Mouse (Mus musculus): ENCODE measurements around the gene Flnb. TPM values are rescaled to one million over a fixed set of nuclear protein-coding genes. Genes with fewer than 3 reads are reported as not detected.

Flnb gene
- polyA plus RNA-seq, 1 experiment from 2014 or later: 19.8 TPM

DNA sequence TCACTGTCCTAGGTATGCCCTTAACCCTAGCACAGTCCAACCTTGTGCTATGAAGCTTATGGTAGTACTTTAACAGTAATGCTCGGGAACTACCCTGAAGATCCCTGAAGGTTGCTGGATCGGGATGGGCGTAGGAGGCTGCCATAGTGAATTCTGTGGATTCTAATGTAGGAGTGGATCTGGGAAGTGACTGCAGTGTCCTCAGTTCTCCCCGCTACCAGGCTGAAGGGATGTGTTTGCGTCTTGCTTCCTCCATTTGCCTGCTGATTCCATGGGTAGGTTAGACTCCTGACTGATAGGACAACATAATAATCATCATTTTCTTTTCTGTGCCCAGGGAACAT, 14.7 kb downstream of the Flnb start:
- Histone ChIP-seq H3K27ac (no peak overlapping the region), H3K4me1 (replicated peaks) (peaks cover 8% of the 10 kb centered on the region; the same call in 1 of the 2 replicates), H3K9me3 (no peaks in the 10 kb centered on the region), H3K27me3 (ENCODE audit: insufficient read depth, poor library complexity, severe bottlenecking) (no peaks in the 10 kb centered on the region), H3K4me3 (no peak overlapping the region), H3K36me3 (no peaks in the 10 kb centered on the region)
- WGBS: 94% methylated on average over 5 of the region's 5 CpGs
- DNase-seq (ENCODE audit: low spot score): no peak

DNA sequence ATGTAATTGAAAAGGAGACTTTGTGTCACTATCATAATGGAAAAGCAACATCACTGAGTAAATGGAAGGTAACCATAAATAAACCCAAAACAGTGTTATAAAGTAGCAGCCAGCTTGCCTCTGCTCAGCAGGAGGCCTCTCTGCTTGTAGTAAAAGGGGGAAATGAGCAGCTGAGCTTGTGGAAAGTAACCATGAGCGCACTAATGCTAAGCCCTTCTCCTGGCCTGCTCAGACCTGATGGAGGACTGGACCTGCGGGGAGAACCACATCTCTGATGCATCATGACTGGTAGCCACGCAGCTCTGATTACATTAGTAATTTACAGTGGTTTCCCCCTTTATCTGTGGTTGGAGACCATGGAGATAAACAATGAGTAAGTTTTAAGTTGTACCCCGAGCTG, 15.7 kb downstream of the Flnb start:
- no peaks in the 10 kb centered on the region for H3K9me3 ChIP-seq
- no peaks in the 10 kb centered on the region for H3K36me3 ChIP-seq
- no peak overlapping the region for H3K4me3 ChIP-seq
- 80% methylated on average over 4 of the region's 4 CpGs for WGBS
- peaks cover 8% of the 10 kb centered on the region for H3K4me1 ChIP-seq (replicated peaks)
- no peak overlapping the region for H3K27ac ChIP-seq
- no peak for DNase-seq (ENCODE audit: low spot score)
- no peaks in the 10 kb centered on the region for H3K27me3 ChIP-seq (ENCODE audit: insufficient read depth, poor library complexity, severe bottlenecking)

DNA sequence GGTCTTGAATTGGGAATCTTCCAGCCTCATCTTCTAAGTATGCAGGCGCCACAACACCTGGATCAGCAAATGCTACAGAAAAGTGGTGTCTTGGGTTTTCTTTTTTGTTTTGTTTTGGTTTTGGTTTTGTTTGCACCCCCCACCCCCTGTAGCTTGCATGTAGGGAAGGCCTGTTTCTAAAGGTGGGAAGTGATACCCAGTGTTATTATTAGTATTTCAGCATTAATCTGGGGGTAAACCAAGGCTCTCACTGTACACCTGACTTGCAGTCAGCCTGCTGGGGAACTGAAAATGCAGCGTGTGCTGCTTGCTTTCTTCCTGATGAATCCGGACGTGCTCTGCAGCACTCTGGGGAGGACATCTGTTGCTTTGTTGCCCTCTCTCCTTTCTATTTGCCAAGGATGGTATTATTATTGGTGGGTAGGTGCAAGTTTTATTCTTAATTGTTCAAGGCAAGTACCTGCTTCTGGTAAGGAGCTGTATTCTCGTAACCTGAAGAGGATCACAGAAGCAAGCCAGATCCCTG, 20.9 kb downstream of the Flnb start:
- H3K27me3 ChIP-seq (ENCODE audit: insufficient read depth, poor library complexity, severe bottlenecking): no peaks in the 10 kb centered on the region
- H3K4me3 ChIP-seq: no peak overlapping the region
- no peak for DNase-seq (ENCODE audit: low spot score)
- H3K27ac ChIP-seq: no peak overlapping the region
- WGBS: 82% methylated on average over 5 of the region's 5 CpGs
- no peaks in the 10 kb centered on the region for H3K36me3 ChIP-seq
- H3K9me3 ChIP-seq: no peaks in the 10 kb centered on the region
- H3K4me1 ChIP-seq (replicated peaks): peaks cover 18% of the 10 kb centered on the region

DNA sequence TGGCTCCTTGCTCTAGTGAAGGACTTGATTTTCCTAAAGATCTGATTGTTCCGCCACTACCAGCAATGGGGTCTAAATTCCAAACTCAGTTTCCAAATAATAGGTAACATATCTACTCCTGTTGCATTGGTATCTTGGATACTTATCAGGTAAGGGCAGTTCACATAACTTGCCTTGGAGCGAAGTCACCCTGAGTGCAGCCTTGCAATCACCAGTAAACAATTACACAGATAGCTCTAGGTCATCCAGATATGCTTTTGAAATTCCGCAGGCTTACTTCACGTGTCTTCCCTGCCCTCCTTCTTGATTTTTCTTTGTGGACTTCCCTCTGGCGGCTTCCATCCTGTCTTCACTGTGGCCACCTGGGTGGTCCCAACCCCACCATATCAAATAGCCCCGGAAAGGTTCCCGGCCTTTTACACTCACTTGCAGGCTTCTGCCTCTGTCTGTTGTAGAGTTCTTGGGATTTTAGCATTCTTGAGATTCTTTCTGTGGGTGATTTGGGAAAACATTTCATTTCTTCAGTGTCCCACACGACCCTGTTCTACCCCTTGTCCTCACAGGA, 22.3 kb downstream of the Flnb start:
- Histone ChIP-seq H3K4me3 (no peak overlapping the region), H3K27ac (0 out of 2 replicates have a peak overlapping the region, but pooled peaks have one; percentile 8), H3K36me3 (no peaks in the 10 kb centered on the region), H3K9me3 (no peaks in the 10 kb centered on the region), H3K4me1 (replicated peaks) (peaks cover 18% of the 10 kb centered on the region), H3K27me3 (ENCODE audit: insufficient read depth, poor library complexity, severe bottlenecking) (no peaks in the 10 kb centered on the region)
- WGBS: 56% methylated on average over 8 of the region's 8 CpGs
- no peak for DNase-seq (ENCODE audit: low spot score)

DNA sequence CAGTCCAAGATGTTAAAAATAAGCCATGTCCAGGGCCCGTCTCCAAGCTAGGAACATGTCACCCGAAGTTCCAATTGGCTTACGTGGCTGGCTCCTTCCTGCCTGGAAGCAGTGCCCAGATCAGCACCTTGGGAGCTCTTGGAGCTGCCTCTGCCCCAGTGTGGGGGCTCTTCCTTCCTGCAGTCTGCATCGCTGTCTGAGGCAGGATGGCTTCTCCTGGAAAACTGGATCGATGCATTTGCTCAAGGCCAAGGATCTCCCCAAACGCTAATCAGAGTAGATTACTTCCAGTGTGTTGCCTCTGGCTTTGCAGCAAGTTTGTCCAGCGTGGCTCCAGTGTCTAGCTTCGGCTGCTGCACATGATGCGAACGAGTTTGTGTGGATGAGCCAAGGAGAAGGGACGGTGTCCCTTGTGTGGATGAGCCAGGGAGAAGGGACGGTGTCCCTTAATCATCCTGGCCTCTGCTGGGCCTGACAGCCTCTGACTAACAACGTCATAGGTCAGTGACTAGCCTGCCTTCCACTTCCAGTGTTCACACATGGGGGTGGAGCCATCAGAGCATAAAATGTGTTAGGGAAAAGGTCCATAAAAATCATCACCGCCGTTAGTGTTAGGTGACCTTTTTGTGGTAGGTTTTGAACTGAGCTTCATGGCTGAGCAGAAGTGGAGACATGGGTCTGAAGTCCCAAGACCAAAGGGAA, 25.0 kb downstream of the Flnb start:
- no peaks in the 10 kb centered on the region for H3K9me3 ChIP-seq
- no peaks in the 10 kb centered on the region for H3K36me3 ChIP-seq
- 87% methylated on average over 15 of the region's 15 CpGs for WGBS
- H3K4me1 ChIP-seq (replicated peaks): peaks cover 25% of the 10 kb centered on the region
- H3K27ac ChIP-seq: no peak overlapping the region; the same call in 1 of the 2 replicates
- DNase-seq (ENCODE audit: low spot score): no peak
- H3K27me3 ChIP-seq (ENCODE audit: insufficient read depth, poor library complexity, severe bottlenecking): no peaks in the 10 kb centered on the region
- no peak overlapping the region for H3K4me3 ChIP-seq

DNA sequence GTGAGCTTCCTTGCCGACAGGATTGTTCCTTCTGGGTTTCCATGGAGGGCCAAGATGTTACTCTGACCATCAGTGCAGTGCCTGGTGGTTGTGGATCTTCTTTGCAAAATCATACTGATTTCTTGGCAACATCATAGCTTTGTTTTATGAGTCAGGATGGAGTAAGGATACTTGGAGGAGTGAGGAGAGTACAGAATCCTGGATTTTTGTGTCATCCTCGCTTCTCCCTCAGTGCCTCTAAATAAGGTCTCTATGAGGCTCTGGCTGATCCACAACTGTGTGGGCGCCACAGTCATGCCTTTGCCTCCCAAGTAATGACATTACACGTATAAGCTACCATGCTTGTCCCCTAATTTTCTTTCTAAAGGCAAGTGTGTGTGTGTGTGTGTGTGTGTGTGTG, 28.9 kb downstream of the Flnb start:
- H3K27me3 ChIP-seq (ENCODE audit: insufficient read depth, poor library complexity, severe bottlenecking): no peaks in the 10 kb centered on the region
- peaks cover 24% of the 10 kb centered on the region for H3K4me1 ChIP-seq (replicated peaks)
- H3K36me3 ChIP-seq: no peaks in the 10 kb centered on the region
- DNase-seq (ENCODE audit: low spot score): no peak
- H3K9me3 ChIP-seq: no peaks in the 10 kb centered on the region
- no peak overlapping the region for H3K27ac ChIP-seq
- WGBS: 85% methylated on average over 4 of the region's 4 CpGs
- no peak overlapping the region for H3K4me3 ChIP-seq

DNA sequence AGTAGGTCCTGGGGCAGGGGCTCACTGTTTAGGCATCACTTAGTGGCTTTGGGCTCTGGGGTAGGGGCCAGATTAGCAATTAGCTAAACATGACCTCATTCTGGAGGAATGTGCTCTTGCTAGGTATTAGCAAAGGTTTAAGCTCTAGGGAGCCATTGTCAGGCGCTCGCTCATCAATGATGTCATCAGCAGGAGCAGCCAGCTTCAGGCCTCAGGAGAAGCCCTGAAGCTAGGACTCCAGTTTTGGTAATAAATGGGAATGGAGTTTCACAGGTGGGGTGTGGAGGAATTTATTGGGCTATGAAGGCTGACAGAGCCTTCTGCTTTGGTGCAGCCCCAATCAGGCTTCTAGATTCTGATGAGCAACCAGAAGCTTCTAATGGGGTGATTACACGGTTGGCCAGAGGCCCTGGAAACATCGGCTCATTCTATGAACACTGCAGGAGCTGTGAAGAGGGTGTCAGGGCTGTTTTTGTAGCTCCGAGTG, 30.0 kb downstream of the Flnb start:
- Histone ChIP-seq H3K9me3 (no peaks in the 10 kb centered on the region), H3K4me3 (no peak overlapping the region), H3K27ac (peak overlapping the region; percentile 46; the same call in 1 of the 2 replicates), H3K4me1 (replicated peaks) (peaks cover 24% of the 10 kb centered on the region), H3K36me3 (no peaks in the 10 kb centered on the region), H3K27me3 (ENCODE audit: insufficient read depth, poor library complexity, severe bottlenecking) (no peaks in the 10 kb centered on the region)
- DNase-seq (ENCODE audit: low spot score): no peak
- 28% methylated on average over 5 of the region's 5 CpGs for WGBS

DNA sequence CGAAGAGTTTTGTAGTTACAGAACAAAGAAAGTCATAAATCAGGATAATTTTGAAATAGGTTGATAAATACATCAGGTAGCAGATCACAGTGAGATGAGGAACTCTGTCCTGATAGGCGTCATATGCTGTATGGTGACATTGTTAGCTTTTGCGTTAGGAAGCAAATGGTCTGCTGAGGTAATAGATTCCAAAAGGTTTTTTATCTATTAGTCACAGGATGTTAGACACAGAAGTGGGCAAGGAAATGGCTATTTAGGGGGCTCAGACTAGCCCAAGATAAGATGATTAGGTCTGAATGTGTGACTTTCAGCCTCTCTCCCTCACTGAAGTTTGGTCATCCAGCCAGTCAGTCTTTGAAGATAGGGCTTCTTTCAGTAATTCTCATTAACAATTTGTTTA, 33.2 kb downstream of the Flnb start:
- no peaks in the 10 kb centered on the region for H3K9me3 ChIP-seq
- no peaks in the 10 kb centered on the region for H3K36me3 ChIP-seq
- WGBS: 79% methylated on average over 3 of the region's 3 CpGs
- no peak overlapping the region for H3K4me3 ChIP-seq
- H3K27me3 ChIP-seq (ENCODE audit: insufficient read depth, poor library complexity, severe bottlenecking): no peaks in the 10 kb centered on the region
- no peak for DNase-seq (ENCODE audit: low spot score)
- H3K4me1 ChIP-seq (replicated peaks): peaks cover 41% of the 10 kb centered on the region
- H3K27ac ChIP-seq: peak overlapping the region; percentile 60; the same call in 1 of the 2 replicates

DNA sequence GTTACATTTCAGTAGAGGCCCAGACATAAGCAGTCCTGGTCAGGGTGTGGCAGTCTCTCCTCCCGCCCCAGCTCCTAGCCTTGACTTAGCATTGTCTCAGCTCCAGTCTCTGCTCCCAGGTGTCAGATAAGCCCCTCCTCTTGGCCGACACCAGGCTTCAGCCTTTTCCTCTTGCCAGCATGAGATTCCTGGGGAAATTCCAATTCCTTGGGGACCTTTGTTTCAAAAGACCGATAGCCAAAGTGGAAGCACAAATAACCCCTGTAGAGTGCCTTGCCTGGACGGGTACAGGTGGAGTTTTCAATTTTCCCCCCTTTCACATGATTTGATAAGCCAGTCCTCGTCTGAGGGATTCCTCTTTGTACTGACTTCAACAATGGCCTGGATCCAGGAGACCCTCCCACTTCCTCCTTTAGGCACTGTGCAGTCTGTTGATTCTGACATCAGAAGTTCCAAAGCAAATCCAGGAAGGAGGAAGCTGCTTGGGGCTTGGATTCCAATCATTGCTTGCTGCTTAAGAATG, 33.8 kb downstream of the Flnb start:
- no peak for DNase-seq (ENCODE audit: low spot score)
- Histone ChIP-seq H3K4me3 (no peak overlapping the region), H3K9me3 (no peaks in the 10 kb centered on the region), H3K27me3 (ENCODE audit: insufficient read depth, poor library complexity, severe bottlenecking) (no peaks in the 10 kb centered on the region), H3K27ac (peak overlapping the region; percentile 60), H3K4me1 (replicated peaks) (peaks cover 41% of the 10 kb centered on the region), H3K36me3 (no peaks in the 10 kb centered on the region)
- 10% methylated on average over 5 of the region's 5 CpGs for WGBS

DNA sequence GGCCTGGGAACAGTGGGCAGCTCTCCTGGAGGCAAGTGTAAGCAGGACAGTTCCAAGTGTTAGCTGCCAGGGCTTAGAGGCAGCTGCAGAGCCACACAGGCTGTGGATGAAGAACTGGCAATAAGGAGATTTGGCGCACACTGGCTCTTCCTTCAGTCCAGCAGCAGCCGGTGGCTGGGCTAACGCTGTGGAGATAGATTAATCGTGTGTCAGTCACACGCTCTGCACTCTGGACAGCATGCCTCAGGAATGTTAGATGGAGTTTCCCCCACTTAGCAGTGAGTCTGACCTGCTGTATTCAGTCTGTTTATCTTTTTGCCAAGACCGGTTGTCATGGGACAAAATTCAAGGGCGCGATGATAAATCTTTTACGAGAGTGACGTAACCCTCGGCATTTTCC, 35.9 kb downstream of the Flnb start:
- H3K4me1 ChIP-seq (replicated peaks): peaks cover 33% of the 10 kb centered on the region
- no peak for DNase-seq (ENCODE audit: low spot score)
- no peak overlapping the region for H3K27ac ChIP-seq
- no peaks in the 10 kb centered on the region for H3K36me3 ChIP-seq
- H3K27me3 ChIP-seq (ENCODE audit: insufficient read depth, poor library complexity, severe bottlenecking): no peaks in the 10 kb centered on the region
- H3K4me3 ChIP-seq: no peak overlapping the region
- 71% methylated on average over 11 of the region's 11 CpGs for WGBS
- no peaks in the 10 kb centered on the region for H3K9me3 ChIP-seq

DNA sequence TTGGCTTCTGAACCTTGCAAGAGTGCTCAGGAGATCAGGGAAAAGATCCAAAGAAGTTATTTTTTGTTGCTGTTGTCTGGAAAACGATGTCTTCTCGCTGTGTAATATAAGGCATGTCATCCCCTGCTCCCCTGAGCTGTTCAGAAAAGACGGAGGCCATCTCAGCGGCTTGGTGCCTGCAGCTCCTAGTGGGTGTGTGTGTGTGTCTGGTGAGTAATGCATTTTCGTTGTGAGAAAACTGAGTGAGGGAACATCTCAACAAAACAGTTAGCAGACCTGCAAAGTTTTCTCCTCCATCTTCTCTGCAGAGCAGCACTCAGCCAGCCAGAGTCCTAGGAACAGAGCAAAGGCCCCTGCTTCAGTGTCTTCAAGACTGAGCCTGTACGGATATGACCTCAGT, 36.6 kb downstream of the Flnb start:
- Histone ChIP-seq H3K4me1 (replicated peaks) (peaks cover 33% of the 10 kb centered on the region), H3K27ac (no peak overlapping the region), H3K36me3 (no peaks in the 10 kb centered on the region), H3K27me3 (ENCODE audit: insufficient read depth, poor library complexity, severe bottlenecking) (no peaks in the 10 kb centered on the region), H3K9me3 (no peaks in the 10 kb centered on the region), H3K4me3 (no peak overlapping the region)
- WGBS: 82% methylated on average over 6 of the region's 6 CpGs
- DNase-seq (ENCODE audit: low spot score): no peak

DNA sequence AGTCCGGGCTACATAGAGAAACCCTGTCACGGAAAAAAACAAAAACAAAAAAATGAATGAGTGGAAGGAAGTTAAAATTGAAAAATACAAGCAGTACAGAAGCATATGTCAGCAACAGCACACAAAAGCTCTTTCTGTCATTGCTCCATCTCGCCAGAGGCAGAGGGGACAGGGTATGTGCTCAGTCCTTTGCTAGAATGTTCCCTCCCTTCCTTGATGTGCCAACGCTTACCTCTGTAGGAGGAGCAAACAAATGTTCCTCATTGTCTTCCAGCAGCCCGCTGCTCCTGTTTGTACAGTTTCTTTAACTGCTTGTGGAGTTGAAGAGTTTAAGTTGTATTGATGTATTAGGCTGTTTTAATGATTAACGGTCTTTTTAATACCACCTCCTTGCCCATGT, 37.3 kb downstream of the Flnb start:
- peaks cover 33% of the 10 kb centered on the region for H3K4me1 ChIP-seq (replicated peaks)

DNA sequence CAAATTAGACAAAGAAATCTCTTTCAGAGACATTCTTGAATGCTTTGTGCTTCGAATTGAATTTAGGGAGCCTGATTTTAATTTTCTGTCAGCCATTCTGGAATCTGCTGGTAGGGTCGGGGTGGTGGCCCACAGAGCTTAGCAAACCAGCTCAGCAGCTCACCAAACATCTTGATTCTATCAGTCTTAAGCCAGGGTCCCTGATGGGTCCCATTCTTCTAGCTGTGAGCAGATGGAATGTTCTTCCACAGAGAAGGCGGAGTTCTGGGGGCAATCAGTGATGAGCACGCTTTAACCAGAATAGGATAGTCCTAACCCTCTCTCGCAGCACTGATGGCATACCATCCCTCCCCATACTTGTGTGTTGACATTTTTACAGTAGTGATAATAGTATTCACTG, 37.7 kb downstream of the Flnb start:
- H3K4me3 ChIP-seq: no peak overlapping the region
- DNase-seq (ENCODE audit: low spot score): no peak
- peaks cover 33% of the 10 kb centered on the region for H3K4me1 ChIP-seq (replicated peaks)
- H3K27ac ChIP-seq: peak overlapping the region; percentile 16; the same call in 1 of the 2 replicates
- no peaks in the 10 kb centered on the region for H3K27me3 ChIP-seq (ENCODE audit: insufficient read depth, poor library complexity, severe bottlenecking)
- no peaks in the 10 kb centered on the region for H3K36me3 ChIP-seq
- WGBS: 67% methylated on average over 5 of the region's 5 CpGs
- no peaks in the 10 kb centered on the region for H3K9me3 ChIP-seq

More for the DNA sequence above, 37.3 kb downstream of the Flnb start:
- WGBS: 69% methylated on average over 6 of the region's 6 CpGs
- H3K4me3 ChIP-seq: no peak overlapping the region
- no peaks in the 10 kb centered on the region for H3K36me3 ChIP-seq
- DNase-seq (ENCODE audit: low spot score): no peak
- no peaks in the 10 kb centered on the region for H3K27me3 ChIP-seq (ENCODE audit: insufficient read depth, poor library complexity, severe bottlenecking)
- H3K9me3 ChIP-seq: no peaks in the 10 kb centered on the region
- peak overlapping the region; percentile 16; the same call in 1 of the 2 replicates for H3K27ac ChIP-seq

Data from hindbrain, embryonic 10.5 days (tissue).